Mouse (Mus musculus): ENCODE measurements around the gene Nucb1.
A peak's percentile ranks its signal among the peaks of the same experiment; 100 is the strongest.

The Nucb1 gene

DNA sequence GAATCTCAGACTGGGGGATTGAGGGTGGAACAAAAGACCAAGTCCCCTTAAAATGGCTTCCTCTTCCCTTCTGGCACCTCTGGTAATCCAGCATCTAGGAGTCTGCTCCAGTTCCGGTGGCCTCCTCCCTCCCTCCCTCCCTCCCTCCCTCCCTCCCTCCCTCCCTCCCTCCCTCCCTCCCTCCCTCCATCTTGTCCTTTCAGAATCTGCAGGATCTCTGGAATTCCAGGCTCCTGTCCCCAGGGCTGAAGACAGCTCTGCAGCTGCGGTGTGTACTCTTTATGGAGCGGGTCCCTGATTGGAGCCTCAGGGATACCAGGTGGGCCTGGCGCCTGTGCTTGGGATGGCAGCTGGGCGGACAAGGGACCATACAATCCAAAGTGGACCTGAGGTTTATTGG is 48.9 kb downstream of the Nucb1 start:
- no peak for DNase-seq

DNA sequence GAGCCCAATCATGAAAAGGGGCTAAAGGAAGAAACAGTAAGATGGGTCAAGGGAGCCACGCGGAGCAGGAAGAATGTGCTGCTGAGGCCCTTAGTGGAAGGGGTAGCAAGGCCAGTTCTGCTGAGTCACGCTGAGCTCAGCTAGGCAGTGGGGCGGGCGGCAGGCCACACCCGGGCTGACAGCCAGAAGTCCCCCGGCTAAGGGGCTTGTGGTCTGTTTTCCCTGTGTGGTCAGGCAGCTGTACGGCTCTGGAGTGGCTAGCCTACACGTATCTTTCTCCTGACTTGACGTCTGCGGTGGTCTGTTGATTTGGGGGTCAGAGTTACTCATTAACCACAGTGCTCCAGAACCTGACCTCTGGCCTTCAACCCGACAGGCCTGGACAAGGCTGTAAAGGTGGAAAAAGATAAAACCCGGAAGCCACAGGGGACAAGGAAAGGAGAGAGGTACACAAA is 49.3 kb downstream of the Nucb1 start:
- DNase-seq, result peak in 1 of 2 experiments; percentile 36

DNA sequence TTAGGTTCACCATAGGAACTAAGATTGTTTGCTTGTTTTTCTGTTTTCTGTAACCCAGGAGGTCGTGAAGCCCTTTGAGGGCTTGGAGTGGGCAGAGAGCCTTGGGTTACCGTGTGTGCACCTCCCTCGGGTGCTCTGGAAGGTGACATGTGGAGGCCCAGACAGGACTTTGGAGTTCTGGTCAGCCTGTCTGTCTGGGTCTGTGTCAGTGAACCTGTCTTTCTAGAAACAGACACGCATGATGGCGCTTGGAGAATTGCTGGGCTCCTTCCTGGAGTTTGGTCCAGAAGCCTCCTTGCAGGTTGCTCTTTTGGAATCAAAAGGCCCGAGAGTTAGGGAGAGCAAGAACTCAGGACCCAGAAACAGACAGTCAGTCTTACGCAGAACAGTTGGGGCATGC is 49.8 kb downstream of the Nucb1 start:
- DNase-seq, result no peak

DNA sequence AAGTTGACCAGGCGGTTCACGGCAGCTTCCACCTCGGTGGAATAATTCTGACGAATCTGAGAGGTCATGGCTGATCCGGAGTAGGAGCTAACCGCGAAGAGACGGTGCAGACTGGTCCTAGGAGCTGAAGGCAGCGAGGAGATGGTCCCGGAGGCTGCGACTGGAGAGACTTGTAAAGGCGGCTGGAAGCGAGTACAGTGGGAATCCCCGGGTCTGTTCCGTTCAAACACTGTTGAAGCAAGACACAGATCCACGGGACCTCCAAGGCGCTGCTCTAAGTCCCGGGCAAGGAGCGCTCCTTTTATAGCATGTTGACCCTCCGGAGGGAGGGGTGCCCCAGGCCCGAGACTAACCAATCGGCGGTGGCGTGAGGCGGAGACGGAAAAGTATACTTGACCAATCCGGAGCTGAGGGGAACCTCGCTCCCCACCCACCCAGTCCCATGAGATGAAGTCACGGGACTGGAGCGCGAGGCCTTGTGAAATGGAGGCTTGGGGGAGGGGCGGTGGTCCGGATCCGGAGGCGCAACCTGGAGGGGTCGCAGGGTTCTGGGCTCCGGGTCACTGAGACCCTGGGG is 50.6 kb downstream of the Nucb1 start, which contains the start of gene Ftl1:
TSS of gene Ftl1 (minus strand) at position 321 of the 577 bp plus-strand sequence.
- DNase-seq, result peak; percentile 87 to 94

DNA sequence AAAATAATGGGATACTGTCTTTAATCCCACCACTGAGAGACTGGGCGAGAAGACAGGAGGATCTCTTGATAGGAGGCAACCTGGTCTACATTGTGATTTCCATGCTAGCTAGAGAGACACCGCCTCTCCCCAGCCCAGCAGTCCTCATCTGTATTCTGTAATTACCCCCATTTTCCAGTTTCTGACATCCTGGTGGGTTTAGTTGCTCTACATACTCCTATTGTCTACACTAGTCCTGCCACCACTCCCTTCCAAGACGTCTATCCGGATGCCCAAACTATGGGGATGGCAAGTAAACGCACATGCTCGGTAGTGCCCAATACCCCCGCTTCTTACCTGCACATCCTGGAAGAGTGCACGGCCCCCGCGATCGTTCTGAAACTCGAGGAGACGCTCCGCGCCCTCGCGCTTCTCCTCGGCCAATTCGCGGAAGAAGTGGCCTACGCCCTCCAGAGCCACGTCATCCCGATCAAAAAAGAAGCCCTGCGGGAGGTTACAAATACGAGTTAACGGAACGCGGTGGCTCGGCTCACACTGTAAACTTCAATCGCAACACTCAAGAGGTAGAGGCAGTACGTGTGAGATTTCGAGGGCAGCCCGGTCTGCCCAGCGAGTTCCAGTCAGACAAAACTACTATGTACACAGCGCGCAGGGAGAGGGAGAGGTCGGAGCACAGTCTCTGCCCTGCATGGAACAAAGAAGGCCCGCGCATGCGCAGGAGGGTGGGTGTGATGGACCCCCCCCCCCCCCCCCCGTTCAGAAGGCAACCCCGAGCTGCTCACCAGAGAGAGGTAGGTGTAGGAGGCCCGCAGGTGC is 51.2 kb downstream of the Nucb1 start:
- DNase-seq, result peak; percentile 68 to 81

DNA sequence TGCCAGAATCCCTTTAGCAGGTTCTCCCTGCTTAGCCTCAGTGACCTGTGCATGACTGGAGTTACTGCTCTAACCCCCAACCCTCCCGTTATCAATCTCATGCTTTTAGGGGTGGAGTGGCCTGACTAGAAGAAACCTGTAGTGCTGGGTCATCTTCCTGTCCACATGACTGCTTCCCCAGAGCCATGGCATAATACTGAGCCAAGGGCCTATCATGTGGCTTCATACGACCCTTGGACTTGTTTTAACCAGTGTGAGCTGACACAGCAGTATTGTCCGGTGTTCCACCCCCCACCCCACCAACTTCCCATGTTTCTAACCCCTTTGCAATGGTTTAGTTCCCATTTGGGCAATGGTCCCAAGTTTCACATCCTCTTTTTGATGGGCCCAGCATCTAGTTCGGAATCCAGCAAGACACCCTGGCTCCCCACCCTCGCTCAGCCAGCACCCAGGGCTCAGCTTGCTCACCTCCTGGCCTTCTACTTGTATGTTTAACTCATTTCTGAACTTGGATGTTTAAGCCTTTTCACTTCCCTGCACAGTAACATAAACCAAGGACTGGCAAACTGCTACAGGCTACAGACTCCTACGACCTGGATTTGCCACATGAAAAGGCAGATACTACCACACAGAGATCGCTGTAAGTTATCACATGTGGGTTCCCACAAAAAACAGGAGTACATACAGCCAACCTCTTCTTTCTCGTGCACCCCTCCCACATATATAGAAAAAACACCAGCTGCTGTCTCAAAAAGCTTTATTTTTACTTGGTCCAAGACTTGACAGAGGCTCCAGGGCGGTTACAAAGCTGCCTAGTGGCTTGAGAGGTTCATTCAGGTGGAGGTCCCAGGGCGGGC is 52.8 kb downstream of the Nucb1 start:
- peak in 1 of 2 experiments; percentile 29 for DNase-seq

DNA sequence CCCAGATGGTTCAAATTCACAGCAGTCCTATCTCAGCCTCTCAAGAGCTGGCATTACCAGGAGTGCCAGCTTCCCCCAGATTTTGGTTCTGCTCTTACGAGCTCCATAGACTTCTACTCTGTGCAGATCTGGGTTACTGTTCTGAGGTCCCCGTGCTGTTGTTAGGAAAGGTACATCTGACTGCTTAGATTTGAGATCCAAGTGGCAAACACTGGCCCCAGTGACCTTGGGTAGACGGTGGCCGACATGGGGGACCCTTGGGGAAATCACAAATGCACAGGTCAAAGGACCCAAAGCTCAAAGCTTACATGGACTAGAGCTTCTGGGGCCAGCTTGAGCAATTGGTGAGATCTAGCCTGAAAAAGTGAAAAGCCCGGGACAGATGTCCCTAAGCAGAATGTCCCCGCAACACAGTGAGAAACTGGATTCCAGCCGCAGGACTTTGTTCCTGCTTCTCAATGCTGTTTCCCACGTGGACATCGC is 53.4 kb downstream of the Nucb1 start:
- DNase-seq, result no peak

DNA sequence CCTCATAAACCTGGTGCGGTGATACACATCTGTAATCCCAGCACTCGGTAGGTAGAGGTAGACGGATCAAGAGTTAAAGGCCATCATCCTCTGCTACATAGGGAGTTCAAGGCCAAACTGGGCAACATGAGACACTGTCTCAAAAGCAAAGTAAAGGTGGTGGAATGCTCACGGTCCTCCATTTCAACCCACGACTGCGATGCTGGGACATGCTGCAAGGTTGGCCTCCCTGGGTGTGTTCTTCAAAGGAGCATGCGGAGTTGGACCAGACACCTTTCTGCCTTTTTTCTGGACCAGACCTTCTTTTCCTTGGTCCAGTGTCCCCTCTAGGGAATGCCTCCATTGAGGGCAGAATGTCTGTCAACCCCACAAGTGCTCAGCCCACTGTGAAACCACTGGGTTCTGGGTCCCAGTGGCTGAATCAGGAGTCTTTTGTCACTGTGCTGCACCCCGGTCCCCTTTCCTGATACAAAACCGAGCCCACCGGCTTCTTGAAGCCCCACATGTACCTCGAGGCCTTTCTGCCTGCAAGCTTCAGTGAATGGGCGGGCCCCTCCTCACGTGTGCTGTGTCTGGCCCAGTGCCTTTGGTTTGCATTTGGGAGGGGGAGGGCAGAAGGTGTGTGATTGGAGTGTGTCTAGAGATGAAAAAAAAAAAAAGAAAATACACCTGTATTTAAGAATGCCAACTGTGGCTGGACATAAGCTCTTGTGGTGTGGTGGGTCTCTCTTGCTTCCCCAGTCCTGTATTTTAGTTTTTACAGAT is 54.1 kb downstream of the Nucb1 start:
- DNase-seq, result no peak

DNA sequence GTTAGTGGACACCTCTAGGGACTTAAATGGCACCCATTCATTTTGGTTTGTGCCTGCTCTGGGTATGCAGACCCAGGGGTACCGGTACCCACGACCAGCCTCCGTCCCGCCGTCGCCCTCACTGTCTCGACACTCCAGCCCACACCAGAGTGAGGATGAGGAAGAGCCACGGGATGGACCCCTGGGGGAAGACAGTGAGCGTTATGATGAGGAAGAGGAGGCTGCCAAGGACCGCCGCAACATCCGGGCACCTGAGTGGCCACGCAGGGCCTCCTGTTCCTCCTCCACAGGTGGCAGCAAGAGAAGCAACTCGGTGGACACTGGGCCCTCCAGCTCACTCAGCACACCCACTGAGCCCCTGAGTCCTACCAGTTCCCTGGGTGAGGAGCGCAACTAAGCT is 55.2 kb downstream of the Nucb1 start:
- DNase-seq, result no peak

DNA sequence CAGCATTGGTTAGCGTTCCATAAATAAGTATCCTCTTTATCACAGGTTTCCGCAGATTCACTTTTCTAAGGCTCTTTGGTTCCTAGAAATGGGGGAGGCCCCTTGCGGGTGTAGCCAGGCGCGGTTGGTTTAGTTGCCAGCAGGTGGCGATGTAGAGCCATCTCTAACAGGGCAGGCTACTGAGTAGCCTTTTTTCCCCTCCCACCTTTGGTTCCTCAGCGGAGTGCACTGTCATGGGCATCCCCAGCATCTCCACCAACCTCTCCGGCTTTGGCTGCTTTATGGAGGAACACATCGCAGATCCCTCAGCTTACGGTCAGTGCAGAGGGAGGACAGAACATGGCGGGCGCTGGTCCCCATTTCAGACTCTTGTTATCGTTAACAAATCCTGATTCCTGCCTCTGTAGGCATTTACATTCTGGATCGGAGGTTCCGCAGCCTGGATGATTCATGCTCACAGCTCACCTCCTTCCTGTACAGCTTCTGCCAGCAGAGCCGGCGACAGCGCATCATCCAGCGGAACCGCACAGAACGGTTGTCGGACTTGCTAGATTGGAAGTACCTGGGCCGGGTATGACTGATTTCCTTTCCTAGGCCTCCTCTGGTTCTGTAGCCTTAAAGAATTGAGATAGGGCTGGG is 58.7 kb downstream of the Nucb1 start:
- DNase-seq, result peak; percentile 66 to 84

DNA sequence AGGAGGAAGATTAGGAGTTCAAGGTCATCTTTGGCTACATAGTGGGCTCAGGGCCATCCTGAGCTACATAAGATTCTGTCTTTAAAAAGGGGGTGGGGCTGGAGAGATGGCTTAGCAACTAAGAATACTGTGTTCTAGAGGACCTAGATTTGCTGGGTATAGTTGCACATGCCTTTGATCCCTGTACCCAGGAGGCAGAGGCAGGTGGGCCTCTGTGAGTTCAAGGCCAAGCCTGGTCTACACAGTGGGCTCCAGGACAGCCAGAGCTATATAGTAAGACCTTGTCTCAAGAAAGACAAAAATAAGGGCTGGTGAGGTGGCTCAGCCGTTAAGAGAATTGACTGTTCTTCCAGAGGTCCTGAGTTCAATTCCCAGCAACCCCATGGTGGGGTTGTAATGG is 60.2 kb downstream of the Nucb1 start:
- no peak for DNase-seq

DNA sequence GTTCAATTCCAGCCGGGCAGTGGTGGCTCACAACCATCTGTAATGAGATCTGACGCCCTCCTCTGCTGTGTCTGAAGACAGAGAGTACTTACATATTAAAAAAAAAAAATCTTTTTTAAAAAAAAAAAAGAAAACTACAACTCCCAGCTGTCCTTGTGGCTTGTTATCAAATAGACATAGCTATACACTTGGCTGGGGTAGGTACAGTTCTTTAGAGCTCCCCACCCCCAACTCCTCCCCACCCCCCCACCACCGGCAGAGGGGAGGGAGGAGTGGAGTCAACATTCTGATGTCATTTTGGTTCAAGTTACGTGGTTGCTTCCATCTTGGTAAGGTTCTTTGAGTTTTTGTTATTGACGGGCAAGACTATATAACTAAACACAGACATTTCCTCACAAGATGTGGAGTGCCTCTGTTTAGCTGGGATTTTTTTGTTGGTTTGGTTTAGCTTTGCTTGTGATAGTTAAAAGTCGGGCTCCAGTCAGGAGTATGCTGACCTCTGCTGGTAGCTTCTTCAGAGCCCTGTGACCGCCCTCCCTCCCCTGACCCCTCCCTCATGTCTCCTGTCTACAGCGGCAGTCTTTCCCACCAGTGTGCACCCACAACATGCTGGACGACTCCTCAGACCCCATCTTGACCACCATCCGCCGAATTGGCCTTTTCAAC is 62.7 kb downstream of the Nucb1 start:
- DNase-seq, result no peak

DNA sequence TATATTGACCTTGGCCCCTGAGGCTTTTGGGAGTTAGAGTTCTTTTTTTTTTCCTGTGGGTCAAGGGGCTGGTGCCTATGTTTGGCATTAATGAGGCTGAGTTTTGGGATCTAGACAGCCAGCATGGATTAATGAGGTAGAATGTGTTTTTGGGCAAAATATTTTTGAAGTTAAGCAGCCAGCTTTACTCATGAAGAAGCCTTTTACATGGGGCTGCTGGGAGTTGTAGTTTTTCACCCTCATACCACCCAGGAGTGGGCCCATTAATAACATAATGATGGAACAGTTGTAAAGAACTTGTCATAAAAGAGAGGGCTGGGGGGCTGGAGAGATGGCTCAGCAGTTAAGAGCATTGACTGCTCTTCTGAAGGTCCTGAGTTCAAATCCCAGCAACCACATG is 63.6 kb downstream of the Nucb1 start:
- no peak for DNase-seq

DNA sequence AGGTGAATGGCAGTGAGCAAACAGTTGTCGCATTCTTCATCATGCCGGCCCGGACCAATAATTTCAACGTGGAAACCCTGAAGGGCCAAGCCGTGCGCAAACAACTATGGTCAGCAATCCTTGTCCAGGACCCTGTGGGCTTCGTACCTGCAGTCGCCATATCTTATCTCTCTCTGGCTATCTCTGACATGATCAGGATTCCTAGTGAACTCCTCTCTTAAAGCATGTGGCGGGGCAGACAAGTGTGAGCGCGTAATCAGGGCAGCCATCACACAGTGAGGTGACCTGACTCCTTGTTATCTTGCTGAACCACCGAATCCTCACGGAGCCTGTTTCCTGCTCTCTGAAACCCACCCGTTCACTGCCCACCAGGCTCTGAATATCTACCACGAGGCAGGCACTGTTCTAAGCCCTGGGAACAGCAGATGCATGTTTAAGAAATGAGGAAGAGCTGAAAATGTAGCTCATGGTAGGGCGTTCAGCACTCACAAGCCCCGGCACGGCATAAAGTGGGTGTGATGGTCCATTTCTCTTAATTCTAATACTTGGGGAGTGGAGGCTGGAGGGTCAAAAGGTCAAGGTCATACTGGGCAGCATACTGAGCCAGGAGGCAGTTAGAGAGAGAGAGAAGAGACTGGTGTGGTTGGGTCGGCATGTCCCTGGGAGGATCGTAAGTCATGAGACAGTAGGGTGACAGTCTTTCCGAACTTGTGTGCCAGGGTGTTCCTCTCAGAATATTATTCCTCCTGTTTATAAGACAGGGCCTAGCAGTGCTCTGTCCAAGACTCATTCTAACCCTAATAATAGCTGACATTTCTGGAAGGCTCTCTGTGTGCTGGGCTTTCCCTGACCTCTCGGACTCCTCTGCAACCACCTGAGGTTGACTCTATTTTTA is 66.4 kb downstream of the Nucb1 start:
- DNase-seq, result no peak
